Mouse (Mus musculus) stomach, embryonic 14.5 days (tissue): ENCODE results near the gene Eci1. TPM values are rescaled to one million over a fixed set of nuclear protein-coding genes. Genes with fewer than 3 reads are reported as not detected.

Experiments
- ATAC-seq: fragments of 200-750 bp; cut with Nextera tagmentation; 2 replicates; pipeline ENCODE4 v1.8.0; 2017; ENCODE audit warnings: low read depth, moderate TSS enrichment; ENCODE audit not compliant: insufficient number of reproducible peaks, insufficient read depth, low FRiP score
- H3K27ac ChIP-seq: fragments of 300-500 bp; sonication (generic); 2 replicates; pipeline ENCODE4 v1.5.1; 2014; ENCODE audit warnings: mild to moderate bottlenecking, low read length, moderate library complexity, mixed read lengths
- H3K27me3 ChIP-seq: fragments of 300-500 bp; sonication (generic); 2 replicates; pipeline ENCODE4 v1.6.1; 2014; ENCODE audit warnings: low read length, control low read depth, mixed read lengths; ENCODE audit not compliant: control insufficient read depth, insufficient read depth
- H3K36me3 ChIP-seq: fragments of 300-500 bp; sonication (generic); 2 replicates; pipeline ENCODE4 v1.6.1; 2014; ENCODE audit warnings: mild to moderate bottlenecking, control low read depth, low read length, moderate library complexity, mixed read lengths; ENCODE audit not compliant: control insufficient read depth, insufficient read depth
- H3K4me1 ChIP-seq: fragments of 300-500 bp; sonication (generic); 2 replicates; pipeline ENCODE4 v1.6.1; 2014; ENCODE audit warnings: low read length, control low read depth, mixed read lengths; ENCODE audit not compliant: control insufficient read depth, insufficient read depth
- H3K4me2 ChIP-seq: fragments of 300-500 bp; sonication (generic); replicated peaks from 2 replicates; pipeline ENCODE4 v1.6.1; 2014; ENCODE audit warnings: low read depth, low read length, control low read depth
- H3K4me3 ChIP-seq: fragments of 300-500 bp; sonication (generic); 2 replicates; pipeline ENCODE4 v1.5.1; 2014; ENCODE audit warnings: low read depth, low read length, control low read depth
- H3K9ac ChIP-seq: fragments of 300-500 bp; sonication (generic); replicated peaks from 2 replicates; pipeline ENCODE4 v1.6.1; 2014; ENCODE audit warnings: low read depth, mild to moderate bottlenecking, control low read depth, low read length, moderate library complexity, mixed read lengths
- H3K9me3 ChIP-seq: fragments of 300-500 bp; sonication (generic); 2 replicates; pipeline ENCODE4 v1.6.1; 2016; ENCODE audit warnings: low read depth, low read length, control low read depth; ENCODE audit not compliant: control insufficient read depth
- WGBS: fragments of 180-500 bp; shearing (Covaris S2); extraction: QIAGEN DNeasy Blood & Tissue Kit; methylation state at CpG from one replicate; pipeline ENCODE4 v1.1.7; 2014; 5-methylcytosine and 5-hydroxymethylcytosine counted together
- polyA plus RNA-seq: library from polyadenylated mRNA; unstranded; fragments of >200 nt; fragmentation: Nextera tagmentation; extraction: Ambion mirVana; gene quantifications from 2 replicates; pipeline ENCODE4 v1.2.1, GENCODE M21; 2014

Eci1 gene
- polyA plus RNA-seq, 1 experiment from 2014 or later = 112 TPM

DNA sequence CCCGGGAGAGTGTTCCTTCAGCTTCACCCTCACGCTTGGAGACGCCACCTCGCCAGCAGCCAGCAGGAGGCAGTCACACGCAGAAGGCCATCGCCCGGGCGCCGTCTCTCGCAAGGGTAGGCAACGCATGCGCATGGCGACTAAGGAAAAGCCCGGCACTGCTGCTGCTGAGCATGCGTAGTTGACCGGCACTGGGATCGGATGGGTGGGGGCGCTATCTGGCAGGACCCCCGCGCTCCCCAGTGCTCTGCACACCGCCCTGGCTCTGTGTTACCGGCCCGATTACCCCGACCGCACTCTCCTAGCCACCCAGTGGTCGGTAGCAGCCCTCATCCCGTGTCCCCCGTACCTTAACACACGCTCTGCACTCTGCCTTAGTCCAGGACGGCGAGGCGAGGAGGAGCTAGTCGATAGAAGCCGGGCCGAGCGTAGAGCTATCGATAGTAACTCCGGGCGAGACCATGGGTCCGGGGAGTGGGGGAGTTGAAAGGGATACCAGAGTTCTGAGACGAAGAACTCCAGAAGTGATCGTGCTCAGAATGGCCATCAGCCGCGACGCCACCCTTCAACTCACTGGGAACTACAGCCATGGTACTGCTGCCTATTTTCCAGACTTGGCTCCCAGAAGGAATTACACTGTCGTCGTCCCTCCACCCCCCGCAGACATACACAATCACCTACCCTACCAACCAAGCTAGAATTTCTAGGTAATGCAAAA lies 52.4 kb downstream of the Eci1 start, which contains the start of gene Mlst8:
Gene Mlst8, minus strand, starts transcription at position 416 of the 718 bp plus-strand sequence.
- peak within 1 kb of the TSS; percentile 51 for H3K9ac ChIP-seq
- H3K4me2 ChIP-seq = peak within 1 kb of the TSS; percentile 49
- H3K27me3 ChIP-seq = no peaks in the 10 kb centered on the region
- H3K36me3 ChIP-seq = peaks cover 22% of the 10 kb centered on the region
- H3K4me1 ChIP-seq = peaks cover 6% of the 10 kb centered on the region
- peak within 1 kb of the TSS; percentile 95 for H3K27ac ChIP-seq
- peak; percentile 91 for ATAC-seq
- H3K4me3 ChIP-seq = peak within 1 kb of the TSS; percentile 62
- no peaks in the 10 kb centered on the region for H3K9me3 ChIP-seq
- under 1% methylated on average over 48 of the region's 48 CpGs for WGBS

- 8% methylated on average over 1 of the region's 1 CpGs for WGBS
- ATAC-seq = no peak
- H3K4me2 ChIP-seq = peak overlapping the region; percentile 32; the same call in 1 of the 2 replicates
- peaks cover 6% of the 10 kb centered on the region for H3K4me1 ChIP-seq
- H3K27ac ChIP-seq = no peak overlapping the region
- no peaks in the 10 kb centered on the region for H3K27me3 ChIP-seq
- no peaks in the 10 kb centered on the region for H3K9me3 ChIP-seq
- no peak overlapping the region for H3K9ac ChIP-seq
- peak overlapping the region; percentile 62 for H3K4me3 ChIP-seq
- H3K36me3 ChIP-seq = peaks cover 22% of the 10 kb centered on the region
Measured at GRCm38 (mm10) chr17:24479431-24479830, 53.0 kb downstream of the Eci1 start.

DNA sequence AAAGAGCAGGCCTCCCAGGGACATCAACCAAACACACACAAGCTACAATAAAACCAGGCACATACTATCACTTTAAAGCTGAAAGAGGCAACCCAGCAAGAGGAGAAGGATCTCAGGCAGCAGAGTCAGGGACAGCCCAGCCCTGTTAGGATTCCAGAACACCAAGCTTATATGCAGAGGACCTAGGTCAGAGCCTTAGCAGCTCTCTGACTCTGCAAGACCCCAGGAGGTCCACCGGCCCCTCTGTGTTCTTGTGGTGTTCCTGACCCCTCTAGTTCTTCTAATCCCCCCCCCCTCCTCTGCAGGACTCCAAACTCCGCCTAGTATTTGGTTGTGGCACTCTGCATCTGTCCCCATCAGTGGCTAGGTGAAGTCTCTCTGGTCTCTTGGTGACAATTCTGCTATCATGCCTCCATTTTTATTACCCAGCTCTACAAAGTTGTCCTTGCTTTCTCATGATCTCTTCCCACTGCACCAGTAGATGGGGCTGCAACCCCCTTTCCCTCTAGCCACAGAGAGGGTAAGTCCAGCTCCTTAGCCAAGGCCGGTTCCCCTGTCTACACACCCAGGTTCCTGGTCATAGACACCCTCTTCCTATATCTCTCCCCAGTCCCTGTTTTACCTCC lies 53.9 kb downstream of the Eci1 start:
- Histone ChIP-seq H3K36me3 (peaks cover 18% of the 10 kb centered on the region), H3K4me3 (no peak overlapping the region), H3K4me1 (peaks cover 6% of the 10 kb centered on the region), H3K9me3 (no peaks in the 10 kb centered on the region), H3K4me2 (peak overlapping the region; percentile 12), H3K27ac (peak overlapping the region; percentile 46), H3K9ac (no peak overlapping the region), H3K27me3 (no peaks in the 10 kb centered on the region)
- ATAC-seq = no peak
- WGBS = 45% methylated on average over 3 of the region's 3 CpGs

- Histone ChIP-seq H3K36me3 (peaks cover 10% of the 10 kb centered on the region), H3K9ac (no peak overlapping the region), H3K9me3 (no peaks in the 10 kb centered on the region), H3K4me2 (no peak overlapping the region), H3K4me1 (peaks cover 9% of the 10 kb centered on the region), H3K27me3 (no peaks in the 10 kb centered on the region), H3K27ac (no peak overlapping the region), H3K4me3 (no peak overlapping the region)
- no peak for ATAC-seq
- 92% methylated on average over 20 of the region's 20 CpGs for WGBS
Measured at GRCm38 (mm10) chr17:24481027-24481815, 54.8 kb downstream of the Eci1 start.

GRCm38 (mm10) chr17:24483495-24483894 lies 57.1 kb downstream of the Eci1 start:
- H3K36me3 ChIP-seq = no peaks in the 10 kb centered on the region
- no peak overlapping the region for H3K9ac ChIP-seq
- no peak overlapping the region for H3K27ac ChIP-seq
- no peak for ATAC-seq
- no peak overlapping the region for H3K4me3 ChIP-seq
- WGBS = 90% methylated on average over 3 of the region's 3 CpGs
- no peak overlapping the region for H3K4me2 ChIP-seq
- H3K4me1 ChIP-seq = peaks cover 6% of the 10 kb centered on the region
- no peaks in the 10 kb centered on the region for H3K27me3 ChIP-seq
- H3K9me3 ChIP-seq = no peaks in the 10 kb centered on the region

GRCm38 (mm10) chr17:24485090-24485860 lies 58.8 kb downstream of the Eci1 start:
- no peaks in the 10 kb centered on the region for H3K36me3 ChIP-seq
- no peak overlapping the region for H3K4me2 ChIP-seq
- H3K27me3 ChIP-seq = no peaks in the 10 kb centered on the region
- no peak overlapping the region for H3K27ac ChIP-seq
- WGBS = 42% methylated on average over 11 of the region's 11 CpGs
- H3K9ac ChIP-seq = no peak overlapping the region
- ATAC-seq = no peak
- H3K4me3 ChIP-seq = no peak overlapping the region
- H3K9me3 ChIP-seq = no peaks in the 10 kb centered on the region
- H3K4me1 ChIP-seq = peaks cover 15% of the 10 kb centered on the region

GRCm38 (mm10) chr17:24488186-24488661 lies 61.8 kb downstream of the Eci1 start, which contains the start of gene Caskin1:
TSS of gene Caskin1 (plus strand) at chr17:24488601.
- Histone ChIP-seq H3K9ac (peak within 1 kb of the TSS; percentile 51), H3K27me3 (no peaks in the 10 kb centered on the region), H3K4me2 (peak within 1 kb of the TSS; percentile 99), H3K27ac (0 out of 2 replicates have a peak within 1 kb of the TSS, but pooled peaks have one; percentile 33), H3K9me3 (no peaks in the 10 kb centered on the region), H3K4me1 (peaks cover 15% of the 10 kb centered on the region), H3K36me3 (no peaks in the 10 kb centered on the region), H3K4me3 (peak within 1 kb of the TSS; percentile 79)
- 1% methylated on average over 43 of the region's 45 CpGs for WGBS
- peak; percentile 38; the same call in 1 of the 2 replicates for ATAC-seq
